Mouse (Mus musculus) central nervous system, embryonic 14 days (tissue): ENCODE measurements around the gene Fhl5. TPM values are rescaled to one million over a fixed set of nuclear protein-coding genes. Genes with fewer than 3 reads are reported as not detected.

Source experiments
- polyA plus RNA-seq: library from polyadenylated mRNA; depleted of rRNA; stranded (reverse); fragments of >200 nt; gene quantifications from 2 replicates; pipeline ENCODE4 v1.2.3, GENCODE M21; 2012; rRNA removed

Fhl5 gene
- polyA plus RNA-seq, result 0.06 TPM in 1 of 2 replicates, not detected in the other

GRCm38 (mm10) chr4:25242776-25243175, at the start of gene Fhl5:
Fhl5 (minus strand) TSS chr4:25242876.

DNA sequence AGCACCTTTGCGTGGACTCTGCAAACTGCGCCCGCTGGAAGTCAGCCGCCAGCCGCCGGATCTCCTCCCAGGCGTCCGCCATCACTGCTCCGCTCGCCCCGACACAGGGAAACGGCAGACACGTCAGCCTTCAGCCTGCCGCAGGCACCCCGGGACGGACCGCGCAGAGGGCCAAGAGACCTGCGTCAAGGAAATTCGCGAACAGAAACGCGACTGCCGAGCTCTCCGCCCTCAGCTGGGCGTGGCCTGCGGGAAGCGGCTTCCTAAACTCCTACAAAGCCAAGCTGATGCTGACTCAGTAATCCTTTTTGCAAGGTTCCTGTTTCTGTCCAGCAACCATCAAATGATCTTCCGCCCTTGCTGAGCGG, 39.0 kb upstream of the Fhl5 start, which contains the start of gene Ufl1:
Ufl1 (minus strand) TSS at position 151 of the 368 bp plus-strand sequence.

Other genes with a start within 250 kb of the Fhl5 start
- gene Ufl1, start 38.9 kb upstream of the Fhl5 start, polyA plus RNA-seq, result 10.8 and 13.5 TPM in 2 replicates